Mouse (Mus musculus): ENCODE results near the gene Ablim1.

- TF ChIP-seq POLR2A (IDR thresholded peaks at IDR 0.05; ENCODE audit: borderline replicate concordance, insufficient read depth, low read length) (no peak), CTCF (IDR thresholded peaks at IDR 0.05; ENCODE audit: borderline replicate concordance, insufficient read depth, low read depth, low read length) (no peak)
Measured at GRCm38 (mm10) chr19:57283310-57283709, 31.4 kb downstream of the Ablim1 start.

All from cerebellum, adult 2 months (tissue).